Mouse (Mus musculus) brain, embryonic 14.5 days (tissue): ENCODE results near the gene Zfp667.

ENCODE experiments used
- CTCF ChIP-seq: fragments of 200-500 bp; IDR thresholded peaks from 2 replicates; pipeline ENCODE4 v1.5.1; 2012; ENCODE audit warnings: inconsistent platforms, mild to moderate bottlenecking, moderate library complexity, borderline replicate concordance; ENCODE audit not compliant: insufficient read depth, insufficient read length; ENCODE audit errors: extremely low read depth
- POLR2A ChIP-seq: fragments of 200-500 bp; IDR thresholded peaks from 2 replicates; pipeline ENCODE4 v1.6.1; 2012; ENCODE audit warnings: mild to moderate bottlenecking, inconsistent platforms, borderline replicate concordance; ENCODE audit not compliant: poor library complexity, insufficient read depth, insufficient read length, severe bottlenecking; ENCODE audit errors: extremely low read depth

GRCm38 (mm10) chr7:6285842-6286705, at the start of gene Zfp667:
- TF ChIP-seq CTCF (no peak), POLR2A (no peak)
